8 mouse cellular contexts compared by ENCODE assay signal in genomic region chr7:38271511-38271811, GRCm38 (mm10). TPM values are rescaled to one million over a fixed set of nuclear protein-coding genes. Genes with fewer than 3 reads are reported as not detected.
DNase-seq lines count a peak whose midpoint lies in the region; ATAC-seq and TF ChIP-seq lines count a peak whose summit lies in the region.

No protein-coding gene starts in this region.

- in situ Hi-C loops in CH12.LX (cut with MboI; ENCODE audit: low pct_ligation_motif_present, low pct_unique_long_range_greater_than_20kb, low sequenced_read_pairs), result no loop called here

- H3K27me3 ChIP-seq in heart, embryonic 11.5 days (ENCODE audit: control insufficient read depth, insufficient read depth, low read length), result no peaks in the 10 kb centered on the region
- no peaks in the 10 kb centered on the region for H3K27me3 ChIP-seq in CH12.LX (replicated peaks)
- H3K27me3 ChIP-seq in forebrain, embryonic 12.5 days, result no peaks in the 10 kb centered on the region
- no peaks in the 10 kb centered on the region for H3K27me3 ChIP-seq in liver, embryonic 13.5 days

- no peak for TF ChIP-seq CTCF in CH12.LX (conservative IDR thresholded peaks at IDR 0.05 in 1 of 2, IDR thresholded peaks at IDR 0.05 in 1 of 2; ENCODE audit: low read depth in 2 of 2, low read length in 2 of 2)

- H3K4me1 ChIP-seq in heart, embryonic 11.5 days (ENCODE audit: control insufficient read depth, insufficient read depth, low read length), result peaks cover 8% of the 10 kb centered on the region
- H3K4me1 ChIP-seq in CH12.LX (ENCODE audit: control insufficient read depth in 1 of 2, insufficient read depth in 2 of 2), result peaks cover 3 to 23% of the 10 kb centered on the region in 2 experiments
- H3K4me1 ChIP-seq in forebrain, embryonic 12.5 days, result peaks cover 16% of the 10 kb centered on the region
- H3K4me1 ChIP-seq in liver, embryonic 13.5 days (replicated peaks), result peaks cover 15% of the 10 kb centered on the region

- no peaks in the 10 kb centered on the region for H3K9me3 ChIP-seq in heart, embryonic 11.5 days (replicated peaks; ENCODE audit: control insufficient read depth, low read length)
- H3K9me3 ChIP-seq in CH12.LX (replicated peaks; ENCODE audit: low read length), result no peaks in the 10 kb centered on the region
- no peaks in the 10 kb centered on the region for H3K9me3 ChIP-seq in forebrain, embryonic 12.5 days
- H3K9me3 ChIP-seq in liver, embryonic 13.5 days (replicated peaks), result no peaks in the 10 kb centered on the region

- ATAC-seq in heart, embryonic 11.5 days (replicated peaks; ENCODE audit: insufficient number of reproducible peaks, low FRiP score, low TSS enrichment), result peak; percentile 56; the same call in 1 of the 2 replicates
- ATAC-seq in forebrain, embryonic 12.5 days (ENCODE audit: low FRiP score), result no peak
- peak; percentile 60 for ATAC-seq in liver, embryonic 13.5 days (ENCODE audit: low read depth)

- peak overlapping the region; percentile 64; the same call in 1 of the 2 replicates for H3K27ac ChIP-seq in heart, embryonic 11.5 days (ENCODE audit: low read depth, low read length)
- H3K27ac ChIP-seq in CH12.LX (ENCODE audit: insufficient read depth, low read depth), result no peak overlapping the region
- peak overlapping the region; percentile 57; the same call in 1 of the 2 replicates for H3K27ac ChIP-seq in forebrain, embryonic 12.5 days
- H3K27ac ChIP-seq in liver, embryonic 13.5 days, result no peak overlapping the region

- no peak for TF ChIP-seq RAD21 in CH12.LX (IDR thresholded peaks at IDR 0.05; ENCODE audit: low read depth, low read length)

- DNase-seq in heart, postnatal 14 days, result no peak
- DNase-seq in CH12.LX (ENCODE audit: extremely low read depth), result no peak
- no peak for DNase-seq in liver, embryonic 13.5 days
- no peak for DNase-seq in layer of hippocampus, postnatal 10 days (ENCODE audit: low spot score in 2 of 2)
- no peak for DNase-seq in left cerebral cortex, adult 18-20 months (ENCODE audit: low spot score in 2 of 2)
- DNase-seq in adrenal gland, postnatal 36 days, result no peak

- peaks cover 20% of the 10 kb centered on the region for H3K79me2 ChIP-seq in CH12.LX (replicated peaks; ENCODE audit: control insufficient read depth, extremely low read depth, insufficient read depth, poor library complexity, severe bottlenecking)

- 1% methylated on average over 11 of the region's 11 CpGs for WGBS in heart, embryonic 11.5 days (ENCODE audit: insufficient replicate concordance)
- WGBS in forebrain, embryonic 12.5 days, result under 1% methylated on average over 11 of the region's 11 CpGs
- WGBS in liver, embryonic 13.5 days (ENCODE audit: insufficient replicate concordance), result 0% methylated on average over 11 of the region's 11 CpGs

- H3K4me2 ChIP-seq in heart, embryonic 11.5 days, result peak overlapping the region; percentile 87
- H3K4me2 ChIP-seq in CH12.LX (ENCODE audit: insufficient read depth, low read depth, poor library complexity, severe bottlenecking), result 0 out of 2 replicates have a peak overlapping the region, but pooled peaks have one; percentile 92
- peak overlapping the region; percentile 86 for H3K4me2 ChIP-seq in forebrain, embryonic 12.5 days
- peak overlapping the region; percentile 85 for H3K4me2 ChIP-seq in liver, embryonic 13.5 days

- no peak for TF ChIP-seq EP300 in CH12.LX (IDR thresholded peaks at IDR 0.05; ENCODE audit: low read length)

- no peak for TF ChIP-seq POLR2A in CH12.LX (IDR thresholded peaks at IDR 0.05; ENCODE audit: low read depth, low read length)

- dilution Hi-C loops in CH12.LX (cut with MboI; ENCODE audit: extremely low pct_ligation_motif_present, extremely low pct_unique_long_range_greater_than_20kb, low sequenced_read_pairs), result no loop called here

- peak overlapping the region; percentile 83 for H3K4me3 ChIP-seq in heart, embryonic 11.5 days (ENCODE audit: low read depth, low read length)
- peak overlapping the region; percentile 72 to 88 (median 85) for H3K4me3 ChIP-seq in CH12.LX (replicated peaks in 1 of 3; ENCODE audit: low read depth in 2 of 3, low read length in 2 of 3, poor library complexity in 1 of 3)
- H3K4me3 ChIP-seq in forebrain, embryonic 12.5 days (replicated peaks), result peak overlapping the region; percentile 73
- H3K4me3 ChIP-seq in liver, embryonic 13.5 days (replicated peaks), result peak overlapping the region; percentile 72

- peaks cover 2% of the 10 kb centered on the region; the same call in 1 of the 2 replicates for H3K36me3 ChIP-seq in heart, embryonic 11.5 days (ENCODE audit: control insufficient read depth, insufficient read depth, low read length)
- H3K36me3 ChIP-seq in CH12.LX (replicated peaks in 1 of 2; ENCODE audit: control insufficient read depth in 1 of 2, insufficient read depth in 1 of 2, low read length in 1 of 2), result peaks cover 16 to 26% of the 10 kb centered on the region in 2 experiments
- peaks cover 23% of the 10 kb centered on the region for H3K36me3 ChIP-seq in forebrain, embryonic 12.5 days (replicated peaks)
- peaks cover 15% of the 10 kb centered on the region for H3K36me3 ChIP-seq in liver, embryonic 13.5 days

- intact Hi-C loops in heart, postnatal 14 days (cut with DNase I), result loop anchor here (2.0 kb wide), 1 partner anchor 45 kb away; no protein-coding TSS in a partner anchor

- peak overlapping the region; percentile 76 for H3K9ac ChIP-seq in heart, embryonic 11.5 days (ENCODE audit: low read depth, low read length)
- peak overlapping the region; percentile 73 for H3K9ac ChIP-seq in CH12.LX (ENCODE audit: insufficient read depth, low read depth)
- H3K9ac ChIP-seq in forebrain, embryonic 12.5 days, result peak overlapping the region; percentile 82
- H3K9ac ChIP-seq in liver, embryonic 13.5 days, result peak overlapping the region; percentile 74

TF ChIP-seq in CH12.LX, 34 proteins besides CTCF, POLR2A, EP300 and RAD21:
- TF ChIP-seq MYC (IDR thresholded peaks at IDR 0.05; ENCODE audit: low read depth, low read length) (no peak), ZNF384 (IDR thresholded peaks at IDR 0.05; ENCODE audit: low read depth, low read length) (peak; percentile 81), NRF1 (IDR thresholded peaks at IDR 0.05; ENCODE audit: low read depth, low read length) (no peak)

RNA-seq across cellular contexts. Expression of gene Pop4, which starts 0.2 kb away (rescaled TPM):
- polyA plus RNA-seq in heart, embryonic 11.5 days (2014; fragmentation: Nextera tagmentation; extraction: Ambion mirVana), result 49.6 and 54.4 TPM in 2 replicates
- total RNA-seq in heart, postnatal 14 days (2021), result 10 to 100 TPM; 12.5 to 12.9 TPM
- total RNA-seq in CH12.LX (2012; rRNA removed) (33.5 and 39.7 TPM in 2 replicates), CH12.LX (2014; rRNA removed) (64.0 and 73.8 TPM in 2 replicates)
- polyA plus RNA-seq in CH12.LX (2012; ENCODE audit: insufficient read length, low read depth), result 50.5 and 63.0 TPM in 2 replicates
- 94.3 and 94.5 TPM in 2 replicates for polyA plus RNA-seq in forebrain, embryonic 12.5 days (2016; fragmentation: Nextera tagmentation; extraction: Ambion mirVana)
- polyA plus RNA-seq in liver, embryonic 13.5 days (2015; fragmentation: Nextera tagmentation; extraction: Ambion mirVana), result 19.7 and 21.5 TPM in 2 replicates
- total RNA-seq in layer of hippocampus, postnatal 10 days (2021), result 10 to 100 TPM; 33.6 to 36.5 TPM
- 10 to 100 TPM; 18.9 to 23.6 TPM for total RNA-seq in left cerebral cortex, adult 18-20 months (2021)
- total RNA-seq in adrenal gland, postnatal 36 days (2021), result 10 to 100 TPM; 29.3 to 53.6 TPM

RNA-seq across cellular contexts. Expression of gene Plekhf1, which starts 43.6 kb away (rescaled TPM):
- polyA plus RNA-seq in heart, embryonic 11.5 days (2014; fragmentation: Nextera tagmentation; extraction: Ambion mirVana), result 1.6 and 1.8 TPM in 2 replicates
- 10 to 100 TPM; 13.9 to 16.0 TPM for total RNA-seq in heart, postnatal 14 days (2021)
- total RNA-seq in CH12.LX (2012; rRNA removed) (0.59 and 0.72 TPM in 2 replicates), CH12.LX (2014; rRNA removed) (0.16 and 0.24 TPM in 2 replicates)
- polyA plus RNA-seq in CH12.LX (2012; ENCODE audit: insufficient read length, low read depth), result 0.12 TPM in 1 of 2 replicates, not detected in the other
- 1.3 and 1.4 TPM in 2 replicates for polyA plus RNA-seq in forebrain, embryonic 12.5 days (2016; fragmentation: Nextera tagmentation; extraction: Ambion mirVana)
- polyA plus RNA-seq in liver, embryonic 13.5 days (2015; fragmentation: Nextera tagmentation; extraction: Ambion mirVana), result 0.44 and 0.46 TPM in 2 replicates
- total RNA-seq in layer of hippocampus, postnatal 10 days (2021), result 1 to 10 TPM; 1.3 to 1.8 TPM
- total RNA-seq in left cerebral cortex, adult 18-20 months (2021), result 1 to 10 TPM; 1.5 to 1.7 TPM
- 1 to 10 TPM; 2.6 to 4.2 TPM for total RNA-seq in adrenal gland, postnatal 36 days (2021)

Comparison
In these comparisons a context has a peak if more than half of its experiments do, and no peak if none do; other contexts are left out.
1. H3K27ac ChIP-seq: peak in heart, embryonic 11.5 days (single experiment) and forebrain, embryonic 12.5 days (single experiment); none in CH12.LX (single experiment) and liver, embryonic 13.5 days (single experiment).
2. Peak in every context shown above with its lines, with median percentiles within 50 percentile points of each other: H3K4me2 ChIP-seq, H3K4me3 ChIP-seq and H3K9ac ChIP-seq.